Mouse (Mus musculus) adrenal gland, postnatal 25 days (tissue): ENCODE data around the gene Adam15. TPM values are rescaled to one million over a fixed set of nuclear protein-coding genes. Genes with fewer than 3 reads are reported as not detected.

Source experiments
- DNase-seq: peaks from one replicate; pipeline ENCODE4 v3.0.0; 2021; ENCODE audit warnings: mixed read lengths
- total RNA-seq: library from RNA; stranded (reverse); gene quantifications from 2 replicates; pipeline ENCODE4 v1.2.3, GENCODE M21; 2021

Adam15 gene
- total RNA-seq, 1 experiment from 2014 or later = 50.4 TPM

- peak; percentile 76 for DNase-seq
These were observed 27.2 kb downstream of the Adam15 start, which contains the start of gene Efna3 for GRCm38 (mm10) chr3:89322514-89323165. Gene Efna3 (minus strand): TSS chr3:89322965.

GRCm38 (mm10) chr3:89322131-89322500 lies 27.7 kb downstream of the Adam15 start:
- no peak for DNase-seq

- no peak for DNase-seq
These were observed 28.3 kb downstream of the Adam15 start for GRCm38 (mm10) chr3:89321183-89322130.

GRCm38 (mm10) chr3:89320581-89321182 lies 29.1 kb downstream of the Adam15 start:
- DNase-seq = peak; percentile 45

- no peak for DNase-seq
These were observed 30.0 kb downstream of the Adam15 start for GRCm38 (mm10) chr3:89319591-89320350.

GRCm38 (mm10) chr3:89318971-89319590 lies 30.7 kb downstream of the Adam15 start:
- DNase-seq = no peak

GRCm38 (mm10) chr3:89318316-89318715 lies 31.5 kb downstream of the Adam15 start:
- DNase-seq = no peak

GRCm38 (mm10) chr3:89317246-89317645 lies 32.5 kb downstream of the Adam15 start:
- DNase-seq = no peak

- peak; percentile 78 for DNase-seq
These were observed 33.0 kb downstream of the Adam15 start for GRCm38 (mm10) chr3:89316833-89317232.

GRCm38 (mm10) chr3:89315930-89316831 lies 33.6 kb downstream of the Adam15 start:
- no peak for DNase-seq

- peak; percentile 78 for DNase-seq
These were observed 34.4 kb downstream of the Adam15 start for GRCm38 (mm10) chr3:89315195-89315929.

- DNase-seq = no peak
These were observed 35.0 kb downstream of the Adam15 start for GRCm38 (mm10) chr3:89314791-89315190.

GRCm38 (mm10) chr3:89314340-89314739 lies 35.5 kb downstream of the Adam15 start:
- no peak for DNase-seq

GRCm38 (mm10) chr3:89308089-89308488 lies 41.7 kb downstream of the Adam15 start:
- peak; percentile 62 for DNase-seq

GRCm38 (mm10) chr3:89305551-89306325 lies 44.1 kb downstream of the Adam15 start:
- DNase-seq = no peak

- DNase-seq = no peak
These were observed 44.7 kb downstream of the Adam15 start for GRCm38 (mm10) chr3:89305105-89305504.

- no peak for DNase-seq
These were observed 45.4 kb downstream of the Adam15 start for GRCm38 (mm10) chr3:89304440-89304839.

GRCm38 (mm10) chr3:89300514-89300913 lies 49.3 kb downstream of the Adam15 start:
- no peak for DNase-seq

GRCm38 (mm10) chr3:89300071-89300470 lies 49.7 kb downstream of the Adam15 start:
- DNase-seq = no peak
